Mouse (Mus musculus) lung, postnatal 4 days (tissue): ENCODE measurements around the gene Gpc3.
"Not testable (repeated sequence)": the region's sequence is repeated elsewhere in the genome, so short reads cannot be mapped to it uniquely, and the experiment has no call there.

Experiments
- DNase-seq, 2 experiments: peaks; one replicate each; pipeline ENCODE4 v3.0.0; 2021

Gene Gpc3

GRCm38 (mm10) chrX:52273016-52273415 is 340.7 kb downstream of the Gpc3 start:
- DNase-seq = no peak

DNA sequence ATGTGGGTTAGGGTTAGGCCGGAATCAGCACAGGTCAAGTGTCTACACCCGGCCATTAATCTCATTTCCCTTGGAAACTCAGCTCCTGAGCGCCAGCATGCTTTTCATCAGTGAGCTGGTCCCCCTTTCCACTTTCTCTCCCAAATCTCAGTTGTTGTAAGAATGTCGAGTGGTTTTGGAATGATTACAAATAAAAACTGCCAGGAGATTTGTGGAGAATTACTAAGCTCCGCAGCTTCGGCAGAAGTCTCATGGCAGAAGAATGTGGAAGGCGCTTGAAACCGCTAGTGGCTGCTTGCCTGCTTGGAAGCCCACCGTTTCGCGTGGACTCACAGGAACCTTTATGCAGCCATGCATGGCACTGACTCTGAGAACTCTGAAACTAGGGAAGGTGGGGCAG is 351.8 kb downstream of the Gpc3 start:
- peak in 1 of 2 experiments; percentile 25 for DNase-seq

- peak; percentile 9 to 22 for DNase-seq
Observed at GRCm38 (mm10) chrX:52261546-52261945, 352.2 kb downstream of the Gpc3 start.

DNA sequence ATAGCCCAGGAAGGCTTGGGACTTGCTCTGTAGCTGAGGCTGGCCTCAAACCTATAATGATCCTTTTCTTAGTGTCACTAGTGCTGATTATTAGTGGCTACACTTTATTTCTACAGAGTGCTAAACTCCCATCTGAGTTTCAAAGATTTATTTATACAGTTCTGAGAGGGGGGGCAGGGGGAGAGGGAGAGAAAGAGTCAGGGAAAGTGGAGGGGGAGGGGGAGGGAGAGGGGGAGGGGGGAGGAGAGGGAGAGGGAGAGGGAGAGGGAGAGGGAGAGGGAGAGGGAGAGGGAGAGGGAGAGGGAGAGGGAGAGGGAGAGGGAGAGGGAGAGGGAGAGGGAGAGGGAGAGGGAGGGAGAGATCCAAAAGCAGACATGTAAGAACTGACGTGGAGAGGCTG is 354.0 kb downstream of the Gpc3 start:
- DNase-seq = not testable (repeated sequence)

DNA sequence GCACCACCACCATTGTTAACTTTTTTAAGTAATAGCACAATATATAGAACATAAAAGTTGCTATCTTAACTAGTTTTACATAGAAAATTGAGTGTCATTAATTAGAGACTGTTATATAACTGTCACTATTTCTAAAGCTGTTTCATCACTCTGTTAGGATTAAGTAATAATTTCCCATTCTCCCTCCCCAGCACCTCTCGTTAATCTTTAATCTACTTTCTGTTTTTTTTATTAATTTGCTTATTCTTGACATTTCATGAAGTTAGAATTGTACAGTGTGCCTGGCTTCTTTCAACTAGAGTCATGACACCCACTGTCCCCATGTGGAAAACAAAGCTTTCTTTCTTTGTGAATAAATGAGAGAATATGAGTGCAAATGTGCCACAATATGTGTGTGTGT is 359.2 kb downstream of the Gpc3 start:
- no peak for DNase-seq

DNA sequence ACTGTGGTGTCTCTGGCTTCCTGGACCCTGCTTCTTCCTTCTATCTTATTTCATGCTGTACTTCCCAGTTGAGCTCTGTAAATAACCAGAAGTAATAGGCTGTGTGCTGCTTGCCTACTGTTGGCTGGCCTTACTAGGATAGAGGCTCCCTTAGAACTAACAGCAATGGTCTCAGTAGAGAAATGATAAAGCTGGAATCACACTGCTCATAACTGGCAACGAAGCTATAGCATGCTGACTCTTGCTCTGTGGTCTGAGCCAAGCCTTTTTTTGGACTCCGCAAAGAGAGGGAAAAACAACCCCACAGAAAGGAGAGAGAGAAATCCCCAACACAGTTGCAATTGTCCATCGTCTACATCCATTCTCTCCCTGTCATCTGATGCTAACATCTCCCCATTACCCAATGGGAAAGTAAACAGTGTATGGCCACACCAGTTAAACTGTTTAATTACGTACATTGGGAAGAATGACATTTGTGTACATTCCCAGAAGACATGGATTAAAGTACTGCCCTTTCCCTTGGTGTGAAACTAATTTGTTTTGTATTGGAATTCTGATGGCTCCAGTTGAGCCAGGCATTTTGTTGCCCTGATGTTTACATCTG is 368.0 kb downstream of the Gpc3 start:
- DNase-seq = no peak

GRCm38 (mm10) chrX:52237470-52237869 is 376.3 kb downstream of the Gpc3 start:
- DNase-seq = no peak

- no peak for DNase-seq
Observed at GRCm38 (mm10) chrX:52231984-52232383, 381.8 kb downstream of the Gpc3 start.

GRCm38 (mm10) chrX:52230711-52231110 is 383.0 kb downstream of the Gpc3 start:
- DNase-seq = no peak
